Mouse (Mus musculus): ENCODE results near the gene P2ry12. TPM values are rescaled to one million over a fixed set of nuclear protein-coding genes. Genes with fewer than 3 reads are reported as not detected.

P2ry12 gene
- polyA plus RNA-seq, 1 experiment from 2014 or later, result 1.2 TPM

DNA sequence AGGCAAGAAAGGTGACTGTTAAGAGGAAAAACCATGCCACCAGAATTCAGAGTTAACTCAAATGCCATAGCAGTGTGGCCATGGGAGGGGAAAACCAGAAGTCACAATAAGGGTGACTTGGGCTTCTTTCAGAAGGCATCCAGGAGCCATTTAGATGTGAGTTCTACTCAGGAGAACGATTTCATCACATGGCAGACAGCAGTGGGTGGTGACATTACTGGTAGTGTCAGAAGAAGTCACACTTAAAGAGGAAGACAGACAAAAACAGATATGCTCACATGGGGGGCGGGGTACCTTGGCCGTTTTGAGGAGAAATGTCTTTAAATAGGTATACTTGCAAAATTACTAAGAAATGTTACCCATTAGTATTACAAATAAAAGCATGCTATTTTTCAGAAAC, 1.3 kb upstream of the P2ry12 start:
- Histone ChIP-seq H3K9me3 (replicated peaks; ENCODE audit: low read length) (no peaks in the 10 kb centered on the region), H3K4me3 (replicated peaks; ENCODE audit: low read depth, low read length) (no peak overlapping the region), H3K4me1 (replicated peaks; ENCODE audit: insufficient read depth, low read length) (peaks cover 4% of the 10 kb centered on the region; the same call in 1 of the 2 replicates), H3K9ac (ENCODE audit: low read depth, low read length) (no peak overlapping the region), H3K36me3 (ENCODE audit: insufficient read depth, low read length) (no peaks in the 10 kb centered on the region), H3K27me3 (ENCODE audit: insufficient read depth, low read length) (no peaks in the 10 kb centered on the region), H3K27ac (no peak overlapping the region), H3K4me2 (ENCODE audit: low read length) (no peak overlapping the region)
- WGBS, result 82% methylated on average over 3 of the region's 3 CpGs
- ATAC-seq (replicated peaks; ENCODE audit: low FRiP score, low read depth) (no peak), DNase-seq (ENCODE audit: low spot score) (no peak)
- no peak for TF ChIP-seq CTCF (IDR thresholded peaks at IDR 0.05; ENCODE audit: low read depth)

DNA sequence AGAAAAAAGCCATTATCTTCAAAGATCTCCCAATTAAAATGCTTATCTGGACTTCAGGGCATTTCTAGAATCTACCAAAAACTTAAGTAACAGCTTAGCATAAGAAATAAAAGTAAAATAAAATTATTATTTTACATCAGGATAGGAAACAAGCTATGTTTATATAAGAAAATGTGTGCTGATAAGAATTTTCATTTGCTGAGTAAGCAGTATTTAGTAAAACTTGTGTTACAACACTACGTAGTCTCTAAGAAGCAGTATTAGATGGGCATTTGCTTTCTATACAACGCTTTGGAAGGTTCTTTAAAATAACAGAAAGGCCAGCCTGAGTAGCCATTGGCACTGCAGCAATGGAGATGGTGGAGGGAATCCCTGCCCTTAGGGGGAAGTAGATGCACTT, 746 bp upstream of the P2ry12 start:
- Histone ChIP-seq H3K27me3 (ENCODE audit: insufficient read depth, low read length) (no peaks in the 10 kb centered on the region), H3K36me3 (ENCODE audit: insufficient read depth, low read length) (no peaks in the 10 kb centered on the region), H3K4me3 (replicated peaks; ENCODE audit: low read depth, low read length) (no peak overlapping the region), H3K4me1 (replicated peaks; ENCODE audit: insufficient read depth, low read length) (peaks cover 4% of the 10 kb centered on the region; the same call in 1 of the 2 replicates), H3K9ac (ENCODE audit: low read depth, low read length) (no peak overlapping the region), H3K4me2 (ENCODE audit: low read length) (no peak overlapping the region), H3K27ac (no peak overlapping the region), H3K9me3 (replicated peaks; ENCODE audit: low read length) (no peaks in the 10 kb centered on the region)
- DNase-seq (ENCODE audit: low spot score) (no peak), ATAC-seq (replicated peaks; ENCODE audit: low FRiP score, low read depth) (no peak)
- 90% methylated on average over 2 of the region's 2 CpGs for WGBS
- TF ChIP-seq CTCF (IDR thresholded peaks at IDR 0.05; ENCODE audit: low read depth), result no peak

DNA sequence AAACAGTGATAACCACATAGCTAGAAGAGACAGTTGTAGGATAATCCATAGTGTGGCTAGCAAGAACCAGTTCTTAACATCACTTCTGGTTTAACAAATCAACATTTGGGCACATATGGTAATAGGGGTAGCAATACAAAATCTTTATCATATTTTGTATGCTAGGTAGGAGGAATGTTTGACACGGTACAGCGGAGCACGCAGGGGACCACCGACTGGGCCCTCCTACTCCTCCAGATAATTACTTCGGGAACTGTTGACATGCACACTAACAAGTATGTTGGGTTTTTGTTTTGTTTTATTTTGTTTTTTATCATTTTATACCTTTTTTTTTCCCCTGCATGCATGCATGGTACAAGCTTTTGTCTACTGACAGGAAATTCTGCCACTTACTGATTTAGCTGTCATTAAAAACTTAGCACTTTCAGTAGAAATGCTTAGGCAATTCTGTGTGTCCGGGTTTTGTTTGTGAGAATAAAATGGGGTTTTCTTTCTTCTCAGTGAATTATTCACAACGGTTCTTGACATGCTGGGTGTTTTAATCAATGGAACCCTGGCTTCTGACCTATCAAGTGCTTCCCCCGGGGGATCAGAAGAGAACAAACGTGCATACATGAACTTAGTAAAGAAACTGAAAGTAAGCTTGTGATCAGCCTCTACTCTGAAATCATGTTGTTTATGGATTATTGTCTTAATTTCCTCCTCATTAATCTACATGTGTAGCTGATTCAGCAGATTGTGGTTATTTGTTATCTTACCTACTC, 780 bp downstream of the P2ry12 start:
- H3K4me1 ChIP-seq (replicated peaks; ENCODE audit: insufficient read depth, low read length), result peaks cover 4% of the 10 kb centered on the region; the same call in 1 of the 2 replicates
- WGBS, result 69% methylated on average over 9 of the region's 9 CpGs
- no peak overlapping the region for H3K9ac ChIP-seq (ENCODE audit: low read depth, low read length)
- H3K36me3 ChIP-seq (ENCODE audit: insufficient read depth, low read length), result no peaks in the 10 kb centered on the region
- no peaks in the 10 kb centered on the region for H3K27me3 ChIP-seq (ENCODE audit: insufficient read depth, low read length)
- TF ChIP-seq CTCF (IDR thresholded peaks at IDR 0.05; ENCODE audit: low read depth), result no peak
- ATAC-seq (replicated peaks; ENCODE audit: low FRiP score, low read depth) (no peak), DNase-seq (ENCODE audit: low spot score) (no peak)
- no peak overlapping the region for H3K4me3 ChIP-seq (replicated peaks; ENCODE audit: low read depth, low read length)
- no peak overlapping the region for H3K4me2 ChIP-seq (ENCODE audit: low read length)
- no peaks in the 10 kb centered on the region for H3K9me3 ChIP-seq (replicated peaks; ENCODE audit: low read length)
- no peak overlapping the region for H3K27ac ChIP-seq

DNA sequence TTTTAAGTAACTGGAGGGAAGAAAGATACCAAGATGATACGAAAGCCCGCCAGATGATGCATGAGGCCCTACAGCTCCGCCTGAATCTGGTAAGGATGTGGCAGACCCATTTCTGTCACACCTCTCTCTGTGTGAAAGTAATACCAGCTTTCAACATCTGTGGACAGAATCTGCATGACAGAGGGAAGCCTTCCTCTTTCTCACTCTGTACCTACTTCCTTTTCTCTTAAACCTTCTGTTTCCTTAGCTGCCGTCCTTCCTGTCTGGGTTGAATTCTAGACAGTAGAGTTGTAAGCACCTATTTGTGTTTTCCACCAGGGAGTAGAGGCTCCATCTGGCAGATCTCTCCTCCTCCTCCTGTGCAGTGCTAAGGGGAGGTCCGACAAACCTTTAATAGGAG, 1.9 kb downstream of the P2ry12 start:
- DNase-seq (ENCODE audit: low spot score), result no peak
- Histone ChIP-seq H3K27me3 (ENCODE audit: insufficient read depth, low read length) (no peaks in the 10 kb centered on the region), H3K4me2 (ENCODE audit: low read length) (no peak overlapping the region), H3K4me3 (replicated peaks; ENCODE audit: low read depth, low read length) (no peak overlapping the region), H3K4me1 (replicated peaks; ENCODE audit: insufficient read depth, low read length) (peaks cover 4% of the 10 kb centered on the region; the same call in 1 of the 2 replicates), H3K9me3 (replicated peaks; ENCODE audit: low read length) (no peaks in the 10 kb centered on the region), H3K9ac (ENCODE audit: low read depth, low read length) (no peak overlapping the region), H3K27ac (no peak overlapping the region), H3K36me3 (ENCODE audit: insufficient read depth, low read length) (no peaks in the 10 kb centered on the region)
- no peak for ATAC-seq (replicated peaks; ENCODE audit: low FRiP score, low read depth)
- WGBS, result 50% methylated on average over 5 of the region's 5 CpGs
- TF ChIP-seq CTCF (IDR thresholded peaks at IDR 0.05; ENCODE audit: low read depth), result no peak

DNA sequence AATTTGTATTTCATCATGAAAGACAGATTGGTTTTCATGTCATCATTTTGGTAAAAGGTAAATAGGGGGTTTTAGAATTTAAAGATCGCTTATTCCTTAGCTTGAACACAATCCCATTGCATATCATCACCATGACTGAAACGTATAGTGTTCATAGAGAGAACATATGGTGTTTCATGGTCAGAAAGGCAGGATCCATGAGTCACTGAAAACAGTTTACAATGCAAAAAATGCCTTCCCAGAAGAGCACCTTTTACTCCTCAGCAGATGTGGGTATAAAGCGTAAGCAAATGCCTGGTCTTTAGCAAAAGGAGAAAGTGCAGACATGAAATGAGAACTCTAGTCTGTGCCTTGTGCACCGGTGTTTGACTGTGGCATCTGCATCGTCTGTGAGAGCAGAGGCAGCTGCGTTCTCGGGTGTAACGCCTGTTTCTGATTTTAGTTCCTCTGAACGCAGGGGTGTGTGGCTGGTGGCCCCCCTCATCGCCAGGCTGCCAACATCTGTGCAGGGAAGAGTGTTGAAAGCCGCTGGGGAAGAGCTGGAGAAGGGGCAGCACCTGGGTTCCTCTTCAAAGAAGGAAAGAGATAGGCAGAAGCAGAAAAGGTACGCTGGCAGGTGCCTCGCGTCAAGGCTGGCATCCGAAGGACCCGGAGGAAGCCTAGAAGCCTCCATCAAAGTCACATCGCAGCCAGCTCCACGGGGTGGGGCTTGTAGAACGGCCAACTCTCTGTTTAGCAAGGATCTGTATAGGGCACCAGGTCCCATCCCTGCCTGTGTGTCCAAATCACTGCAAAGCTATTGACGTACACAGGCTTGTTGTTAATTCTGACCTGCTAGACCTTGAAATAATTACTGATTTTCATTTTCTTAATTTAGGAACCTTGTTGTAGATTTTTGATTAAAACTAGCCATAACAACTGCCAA, 4.7 kb downstream of the P2ry12 start:
- no peak overlapping the region for H3K27ac ChIP-seq
- DNase-seq (ENCODE audit: low spot score) (no peak), ATAC-seq (replicated peaks; ENCODE audit: low FRiP score, low read depth) (no peak)
- WGBS, result 88% methylated on average over 20 of the region's 20 CpGs
- no peak for TF ChIP-seq CTCF (IDR thresholded peaks at IDR 0.05; ENCODE audit: low read depth)
- H3K9ac ChIP-seq (ENCODE audit: low read depth, low read length), result no peak overlapping the region
- H3K4me1 ChIP-seq (replicated peaks; ENCODE audit: insufficient read depth, low read length), result peaks cover 4% of the 10 kb centered on the region; the same call in 1 of the 2 replicates
- no peak overlapping the region for H3K4me3 ChIP-seq (replicated peaks; ENCODE audit: low read depth, low read length)
- H3K27me3 ChIP-seq (ENCODE audit: insufficient read depth, low read length), result no peaks in the 10 kb centered on the region
- no peaks in the 10 kb centered on the region for H3K9me3 ChIP-seq (replicated peaks; ENCODE audit: low read length)
- H3K36me3 ChIP-seq (ENCODE audit: insufficient read depth, low read length), result no peaks in the 10 kb centered on the region
- H3K4me2 ChIP-seq (ENCODE audit: low read length), result no peak overlapping the region

DNA sequence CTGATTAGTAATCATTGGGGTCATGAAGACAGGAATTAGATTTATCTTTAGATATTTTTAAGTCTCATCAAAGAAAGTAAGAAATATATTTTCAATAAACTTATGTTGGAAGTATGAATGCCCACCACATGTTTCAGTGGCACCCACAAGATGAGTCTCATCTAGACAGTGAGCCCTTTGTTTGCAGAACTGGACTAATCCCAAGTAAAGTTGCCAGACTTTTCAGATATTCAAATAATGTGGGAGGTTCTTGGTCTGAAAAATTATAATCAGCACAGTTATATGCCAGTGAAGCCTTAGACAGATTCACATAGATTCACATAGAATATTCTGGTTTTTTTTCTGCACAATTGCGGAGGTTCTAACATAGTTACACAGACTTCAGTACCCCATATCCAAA, 12.2 kb downstream of the P2ry12 start:
- Histone ChIP-seq H3K9ac (ENCODE audit: low read depth, low read length) (no peak overlapping the region), H3K27ac (no peak overlapping the region), H3K9me3 (replicated peaks; ENCODE audit: low read length) (no peaks in the 10 kb centered on the region), H3K4me1 (replicated peaks; ENCODE audit: insufficient read depth, low read length) (no peaks in the 10 kb centered on the region), H3K4me3 (replicated peaks; ENCODE audit: low read depth, low read length) (no peak overlapping the region), H3K27me3 (ENCODE audit: insufficient read depth, low read length) (no peaks in the 10 kb centered on the region), H3K4me2 (ENCODE audit: low read length) (no peak overlapping the region), H3K36me3 (ENCODE audit: insufficient read depth, low read length) (no peaks in the 10 kb centered on the region)
- WGBS, result 98% methylated on average over 1 of the region's 1 CpGs
- TF ChIP-seq CTCF (IDR thresholded peaks at IDR 0.05; ENCODE audit: low read depth), result no peak
- DNase-seq (ENCODE audit: low spot score), result no peak
- no peak for ATAC-seq (replicated peaks; ENCODE audit: low FRiP score, low read depth)
